Mouse (Mus musculus): Measurements from ENCODE around the gene Slc48a1. TPM values are rescaled to one million over a fixed set of nuclear protein-coding genes. Genes with fewer than 3 reads are reported as not detected.

Gene Slc48a1
- 45.1 and 51.1 TPM in 2 replicates for polyA plus RNA-seq (2014; fragmentation: Nextera tagmentation; extraction: Ambion mirVana)

GRCm38 (mm10) chr15:97778311-97779098, at the start of gene Slc48a1:
Gene Slc48a1 (plus strand): TSS chr15:97778520.
- H3K9ac ChIP-seq (ENCODE audit: low read depth, low read length): no peak within 1 kb of the TSS
- H3K4me1 ChIP-seq (ENCODE audit: control insufficient read depth, insufficient read depth, low read length): peaks cover 24% of the 10 kb centered on the region
- peak within 1 kb of the TSS; percentile 16; the same call in 1 of the 2 replicates for H3K27ac ChIP-seq (ENCODE audit: low read depth, low read length)
- no peaks in the 10 kb centered on the region for H3K36me3 ChIP-seq (ENCODE audit: control insufficient read depth, insufficient read depth, low read length)
- H3K9me3 ChIP-seq (replicated peaks; ENCODE audit: control insufficient read depth, low read length): no peaks in the 10 kb centered on the region
- ATAC-seq (replicated peaks; ENCODE audit: insufficient number of reproducible peaks, low FRiP score, low TSS enrichment): no peak
- H3K4me2 ChIP-seq: no peak within 1 kb of the TSS
- no peak within 1 kb of the TSS for H3K4me3 ChIP-seq (ENCODE audit: low read depth, low read length)
- H3K27me3 ChIP-seq (ENCODE audit: control insufficient read depth, insufficient read depth, low read length): no peaks in the 10 kb centered on the region
- WGBS (ENCODE audit: insufficient replicate concordance): 51% methylated on average over 8 of the region's 8 CpGs

DNA sequence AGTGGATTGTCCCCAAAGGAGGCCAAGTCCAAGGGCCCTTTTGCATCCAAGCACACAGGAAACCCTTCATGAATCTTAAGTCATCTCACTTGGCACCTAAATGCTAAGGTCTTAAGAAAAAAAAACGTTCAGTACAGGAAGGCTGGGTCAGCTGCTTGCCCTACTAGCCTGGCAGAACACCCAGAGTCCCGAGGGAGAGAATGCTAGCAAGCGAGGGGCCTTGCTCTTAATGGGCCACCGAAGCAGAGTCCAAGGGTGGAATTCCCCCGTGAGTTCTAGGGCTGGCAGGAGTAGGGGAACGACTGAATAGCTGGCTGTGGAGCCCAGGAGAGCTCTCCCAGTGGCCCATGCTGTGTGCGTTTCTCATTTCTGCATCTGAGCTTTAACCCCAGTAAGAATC, 49.5 kb upstream of the Slc48a1 start:
- H3K27ac ChIP-seq (ENCODE audit: low read depth, low read length): no peak overlapping the region
- no peaks in the 10 kb centered on the region for H3K4me1 ChIP-seq (ENCODE audit: control insufficient read depth, insufficient read depth, low read length)
- no peaks in the 10 kb centered on the region for H3K9me3 ChIP-seq (replicated peaks; ENCODE audit: control insufficient read depth, low read length)
- H3K9ac ChIP-seq (ENCODE audit: low read depth, low read length): no peak overlapping the region
- 62% methylated on average over 7 of the region's 7 CpGs for WGBS (ENCODE audit: insufficient replicate concordance)
- no peak for ATAC-seq (replicated peaks; ENCODE audit: insufficient number of reproducible peaks, low FRiP score, low TSS enrichment)
- no peaks in the 10 kb centered on the region for H3K27me3 ChIP-seq (ENCODE audit: control insufficient read depth, insufficient read depth, low read length)
- no peak overlapping the region for H3K4me2 ChIP-seq
- H3K4me3 ChIP-seq (ENCODE audit: low read depth, low read length): no peak overlapping the region
- no peaks in the 10 kb centered on the region for H3K36me3 ChIP-seq (ENCODE audit: control insufficient read depth, insufficient read depth, low read length)

DNA sequence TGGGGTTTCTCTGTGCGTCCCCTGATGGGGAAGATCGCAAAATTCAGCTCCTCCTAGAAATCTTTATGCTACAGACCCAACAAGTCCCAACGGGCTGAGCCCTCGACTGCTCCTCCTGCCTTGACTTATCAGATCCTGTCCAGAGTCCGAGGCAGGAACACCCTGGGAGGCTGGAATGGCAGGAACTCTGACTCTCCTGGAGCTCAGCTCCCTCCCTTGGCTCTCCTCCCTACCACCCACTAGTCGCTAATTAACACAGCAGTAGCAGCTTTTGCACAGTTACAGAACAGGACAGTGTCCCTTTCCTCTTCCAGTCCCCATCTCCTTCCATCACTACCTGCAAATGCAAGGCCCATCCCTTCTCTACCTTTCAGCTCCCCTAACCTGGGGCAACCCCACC, 48.0 kb upstream of the Slc48a1 start:
- H3K9ac ChIP-seq (ENCODE audit: low read depth, low read length): no peak overlapping the region
- no peak overlapping the region for H3K27ac ChIP-seq (ENCODE audit: low read depth, low read length)
- no peak overlapping the region for H3K4me2 ChIP-seq
- H3K4me3 ChIP-seq (ENCODE audit: low read depth, low read length): no peak overlapping the region
- WGBS (ENCODE audit: insufficient replicate concordance): 42% methylated on average over 6 of the region's 6 CpGs
- H3K36me3 ChIP-seq (ENCODE audit: control insufficient read depth, insufficient read depth, low read length): no peaks in the 10 kb centered on the region
- H3K9me3 ChIP-seq (replicated peaks; ENCODE audit: control insufficient read depth, low read length): no peaks in the 10 kb centered on the region
- H3K4me1 ChIP-seq (ENCODE audit: control insufficient read depth, insufficient read depth, low read length): no peaks in the 10 kb centered on the region
- ATAC-seq (replicated peaks; ENCODE audit: insufficient number of reproducible peaks, low FRiP score, low TSS enrichment): no peak
- H3K27me3 ChIP-seq (ENCODE audit: control insufficient read depth, insufficient read depth, low read length): no peaks in the 10 kb centered on the region

GRCm38 (mm10) chr15:97731111-97731510, 47.2 kb upstream of the Slc48a1 start, which contains the start of gene Endou:
Gene Endou (minus strand): TSS chr15:97731339.
- Histone ChIP-seq H3K27ac (ENCODE audit: low read depth, low read length) (no peak within 1 kb of the TSS), H3K36me3 (ENCODE audit: control insufficient read depth, insufficient read depth, low read length) (no peaks in the 10 kb centered on the region), H3K9me3 (replicated peaks; ENCODE audit: control insufficient read depth, low read length) (no peaks in the 10 kb centered on the region), H3K4me2 (no peak within 1 kb of the TSS), H3K27me3 (ENCODE audit: control insufficient read depth, insufficient read depth, low read length) (no peaks in the 10 kb centered on the region), H3K9ac (ENCODE audit: low read depth, low read length) (no peak within 1 kb of the TSS), H3K4me3 (ENCODE audit: low read depth, low read length) (no peak within 1 kb of the TSS), H3K4me1 (ENCODE audit: control insufficient read depth, insufficient read depth, low read length) (no peaks in the 10 kb centered on the region)
- no peak for ATAC-seq (replicated peaks; ENCODE audit: insufficient number of reproducible peaks, low FRiP score, low TSS enrichment)
- 76% methylated on average over 8 of the region's 8 CpGs for WGBS (ENCODE audit: insufficient replicate concordance)

GRCm38 (mm10) chr15:97731988-97732387, 46.3 kb upstream of the Slc48a1 start:
- WGBS (ENCODE audit: insufficient replicate concordance): 89% methylated on average over 11 of the region's 11 CpGs
- Histone ChIP-seq H3K27ac (ENCODE audit: low read depth, low read length) (no peak overlapping the region), H3K4me2 (no peak overlapping the region), H3K4me1 (ENCODE audit: control insufficient read depth, insufficient read depth, low read length) (no peaks in the 10 kb centered on the region), H3K4me3 (ENCODE audit: low read depth, low read length) (no peak overlapping the region), H3K9ac (ENCODE audit: low read depth, low read length) (no peak overlapping the region), H3K9me3 (replicated peaks; ENCODE audit: control insufficient read depth, low read length) (no peaks in the 10 kb centered on the region), H3K27me3 (ENCODE audit: control insufficient read depth, insufficient read depth, low read length) (no peaks in the 10 kb centered on the region), H3K36me3 (ENCODE audit: control insufficient read depth, insufficient read depth, low read length) (no peaks in the 10 kb centered on the region)
- no peak for ATAC-seq (replicated peaks; ENCODE audit: insufficient number of reproducible peaks, low FRiP score, low TSS enrichment)

GRCm38 (mm10) chr15:97738923-97739322, 39.4 kb upstream of the Slc48a1 start:
- Histone ChIP-seq H3K27ac (ENCODE audit: low read depth, low read length) (no peak overlapping the region), H3K4me3 (ENCODE audit: low read depth, low read length) (no peak overlapping the region), H3K9me3 (replicated peaks; ENCODE audit: control insufficient read depth, low read length) (0 out of 2 replicates have a peak, but pooled peaks cover 2% of the 10 kb centered on the region), H3K36me3 (ENCODE audit: control insufficient read depth, insufficient read depth, low read length) (no peaks in the 10 kb centered on the region), H3K27me3 (ENCODE audit: control insufficient read depth, insufficient read depth, low read length) (no peaks in the 10 kb centered on the region), H3K4me2 (no peak overlapping the region), H3K4me1 (ENCODE audit: control insufficient read depth, insufficient read depth, low read length) (peaks cover 15% of the 10 kb centered on the region), H3K9ac (ENCODE audit: low read depth, low read length) (no peak overlapping the region)
- ATAC-seq (replicated peaks; ENCODE audit: insufficient number of reproducible peaks, low FRiP score, low TSS enrichment): no peak
- WGBS (ENCODE audit: insufficient replicate concordance): 78% methylated on average over 7 of the region's 7 CpGs

DNA sequence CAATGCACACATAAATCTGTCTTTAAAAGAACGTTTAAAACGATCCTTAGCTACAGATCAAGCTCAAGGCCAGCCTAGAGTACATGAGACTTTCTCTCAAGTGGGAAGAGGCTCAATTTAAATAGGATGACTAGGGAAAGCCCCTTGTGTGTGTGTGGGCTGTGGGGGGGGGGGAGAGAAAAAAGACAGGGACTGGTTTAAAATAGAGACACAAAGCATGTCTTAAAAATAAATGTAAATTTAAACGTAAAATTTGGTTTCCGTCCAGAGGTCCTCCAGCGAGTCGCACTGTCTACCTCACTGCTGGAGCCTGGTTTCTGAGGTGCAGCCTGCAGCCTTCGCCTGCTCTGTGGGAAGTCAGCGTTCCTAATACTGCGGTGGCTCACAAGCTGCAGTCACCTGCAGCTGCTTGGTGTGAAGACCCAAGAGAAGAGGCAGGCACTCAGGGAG, 38.0 kb upstream of the Slc48a1 start:
- H3K4me3 ChIP-seq (ENCODE audit: low read depth, low read length): no peak overlapping the region
- no peak overlapping the region for H3K4me2 ChIP-seq
- no peaks in the 10 kb centered on the region for H3K27me3 ChIP-seq (ENCODE audit: control insufficient read depth, insufficient read depth, low read length)
- H3K4me1 ChIP-seq (ENCODE audit: control insufficient read depth, insufficient read depth, low read length): peaks cover 27% of the 10 kb centered on the region
- H3K9ac ChIP-seq (ENCODE audit: low read depth, low read length): no peak overlapping the region
- H3K9me3 ChIP-seq (replicated peaks; ENCODE audit: control insufficient read depth, low read length): 0 out of 2 replicates have a peak, but pooled peaks cover 2% of the 10 kb centered on the region
- WGBS (ENCODE audit: insufficient replicate concordance): 83% methylated on average over 9 of the region's 9 CpGs
- ATAC-seq (replicated peaks; ENCODE audit: insufficient number of reproducible peaks, low FRiP score, low TSS enrichment): no peak
- no peak overlapping the region for H3K27ac ChIP-seq (ENCODE audit: low read depth, low read length)
- H3K36me3 ChIP-seq (ENCODE audit: control insufficient read depth, insufficient read depth, low read length): no peaks in the 10 kb centered on the region

- Histone ChIP-seq H3K27ac (ENCODE audit: low read depth, low read length) (peak overlapping the region; percentile 35; the same call in 1 of the 2 replicates), H3K9me3 (replicated peaks; ENCODE audit: control insufficient read depth, low read length) (0 out of 2 replicates have a peak, but pooled peaks cover 2% of the 10 kb centered on the region), H3K4me1 (ENCODE audit: control insufficient read depth, insufficient read depth, low read length) (peaks cover 31% of the 10 kb centered on the region), H3K9ac (ENCODE audit: low read depth, low read length) (no peak overlapping the region), H3K4me2 (no peak overlapping the region), H3K27me3 (ENCODE audit: control insufficient read depth, insufficient read depth, low read length) (no peaks in the 10 kb centered on the region), H3K4me3 (ENCODE audit: low read depth, low read length) (no peak overlapping the region), H3K36me3 (ENCODE audit: control insufficient read depth, insufficient read depth, low read length) (no peaks in the 10 kb centered on the region)
- WGBS (ENCODE audit: insufficient replicate concordance): 72% methylated on average over 12 of the region's 12 CpGs
- no peak for ATAC-seq (replicated peaks; ENCODE audit: insufficient number of reproducible peaks, low FRiP score, low TSS enrichment)
These were observed 36.7 kb upstream of the Slc48a1 start for GRCm38 (mm10) chr15:97741662-97742061.

Data from heart, embryonic 11.5 days (tissue).